Mouse (Mus musculus) C3H10T1/2 (cell line): ENCODE results near the gene Anks1. TPM values are rescaled to one million over a fixed set of nuclear protein-coding genes. Genes with fewer than 3 reads are reported as not detected.

Experiments
- polyA plus RNA-seq, 2 experiments: library from polyadenylated mRNA; unstranded; fragments of >200 nt; fragmentation: generic; extraction: Trizol; gene quantifications; one replicate each; pipeline ENCODE4 v1.2.1; 2012; ENCODE audit warnings: missing spikeins in 2 of 2

The Anks1 gene
- 10 to 100 TPM in 1 of 2 experiments, 1 to 10 TPM in 1; 2.5 to 12.8 TPM for polyA plus RNA-seq

GRCm38 (mm10) chr17:27908888-27909621 lies at the start of gene Anks1:
Gene Anks1 (plus strand): TSS chr17:27909306.

DNA sequence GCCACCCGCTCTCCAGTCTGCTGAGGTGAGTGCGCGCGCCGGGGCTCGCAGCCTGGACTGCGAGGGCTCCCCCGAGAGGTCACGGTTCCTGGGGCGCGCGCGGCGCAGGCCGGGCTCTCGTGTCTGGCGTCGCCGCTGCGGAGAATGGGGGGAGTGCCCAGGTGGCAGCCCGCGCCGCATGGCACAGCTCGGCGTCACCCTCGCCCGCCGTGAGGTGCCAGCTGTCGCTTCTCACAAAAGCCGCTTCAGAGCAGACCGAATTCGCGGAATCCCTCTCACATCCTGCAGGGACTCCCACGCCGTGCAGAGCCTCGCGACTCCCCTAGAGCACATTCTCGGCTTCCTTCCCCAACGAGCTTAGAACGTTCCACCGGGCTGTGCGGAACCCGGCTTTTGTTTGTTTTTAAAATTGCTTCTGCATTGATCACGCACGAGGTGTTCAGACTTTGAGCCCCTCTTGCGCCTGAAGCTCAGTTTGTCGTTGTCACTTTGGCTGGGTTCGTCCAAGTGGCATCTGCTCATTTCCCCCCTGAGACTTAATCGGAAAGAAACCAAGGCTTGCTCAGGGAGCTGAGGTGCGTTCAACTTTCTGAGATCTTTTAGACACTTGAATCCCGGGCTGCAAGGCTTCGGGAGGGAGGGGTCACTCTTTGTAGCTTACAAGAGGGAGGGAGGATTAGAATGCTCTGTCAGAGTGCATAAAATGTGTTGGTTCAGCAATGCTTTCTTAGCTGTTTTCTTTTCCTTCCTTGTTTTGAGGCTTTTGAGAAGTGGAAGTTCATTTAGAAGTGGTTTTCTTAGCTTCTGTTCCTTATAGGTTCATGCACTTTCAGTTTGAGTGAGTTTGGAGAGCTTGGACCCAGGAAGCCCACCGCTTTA lies 755 bp downstream of the Anks1 start, which contains the start of gene Taf11:
Gene Taf11 (minus strand): TSS at position 223 of the 879 bp plus-strand sequence.

DNA sequence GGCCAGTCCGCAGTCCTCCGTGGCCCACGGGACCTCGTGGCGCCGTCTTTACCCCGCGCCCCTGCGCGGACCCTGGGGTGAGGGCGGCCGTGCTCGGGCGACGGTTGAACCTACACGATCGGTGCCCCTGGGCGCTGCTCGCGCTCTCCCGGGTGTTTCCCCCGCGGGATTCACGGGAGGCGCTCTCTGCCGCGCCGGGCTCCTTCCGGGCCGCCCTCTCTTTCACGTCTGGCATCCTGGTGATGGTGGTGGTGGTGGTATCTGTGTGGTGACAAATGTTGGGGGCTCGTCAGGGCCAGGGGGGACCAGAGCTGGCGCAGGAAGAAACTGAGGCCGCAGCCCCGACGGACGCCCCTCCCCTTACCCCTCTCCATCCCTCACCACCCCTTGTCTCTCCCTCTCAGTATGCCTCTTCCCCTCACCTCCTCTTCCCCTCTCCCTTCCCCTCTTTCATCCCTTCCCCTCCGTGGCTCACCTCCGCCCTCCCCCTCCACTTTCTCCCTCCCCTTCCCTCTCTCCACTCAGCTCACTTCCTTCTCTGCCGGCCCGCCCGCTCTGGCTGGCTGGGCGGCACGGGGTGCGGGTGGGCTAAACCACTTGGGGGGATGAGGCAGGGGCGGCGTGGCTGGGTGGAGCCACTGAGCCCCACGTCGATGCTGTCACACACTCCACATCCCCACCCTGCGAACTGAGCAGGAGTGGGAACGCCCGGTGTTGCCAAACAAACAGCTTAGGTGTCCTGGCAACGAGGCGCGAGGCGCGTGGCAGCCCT lies 171.1 kb downstream of the Anks1 start, which contains the start of gene Tcp11:
Gene Tcp11 (minus strand): TSS at position 595 of the 772 bp plus-strand sequence.

Other genes with a start within 250 kb of the Anks1 start
- under 1 TPM; 0.08 to 0.18 TPM for gene Spdef, start 180.4 kb upstream of the Anks1 start, polyA plus RNA-seq
- 10 to 100 TPM; 39.4 to 78.3 TPM for gene D17Wsu92e, start 88.7 kb upstream of the Anks1 start, polyA plus RNA-seq
- gene Snrpc, start 71.2 kb upstream of the Anks1 start, polyA plus RNA-seq: 100 to 1,000 TPM; 342 to 372 TPM
- gene Uhrf1bp1, start 52.9 kb upstream of the Anks1 start, polyA plus RNA-seq: 1 to 10 TPM; 1.7 to 4.1 TPM
- 10 to 100 TPM; 20.0 to 47.9 TPM for gene Taf11, start 538 bp downstream of the Anks1 start, polyA plus RNA-seq
- under 1 TPM in 1 of 2 experiments, not detected in 1; 0.05 TPM for gene Tcp11, start 171.3 kb downstream of the Anks1 start, polyA plus RNA-seq
- gene Scube3, start 232.8 kb downstream of the Anks1 start, polyA plus RNA-seq: 10 to 100 TPM in 1 of 2 experiments, under 1 TPM in 1; 0.64 to 11.6 TPM